Mouse (Mus musculus): ENCODE results near the gene Hipk3.

- TF ChIP-seq CTCF (IDR thresholded peaks at IDR 0.05; ENCODE audit: insufficient read depth, low read length) (no peak), POLR2A (IDR thresholded peaks at IDR 0.05; ENCODE audit: borderline replicate concordance, extremely low read depth, low read depth, low read length) (no peak)
These were observed 45.1 kb downstream of the Hipk3 start for GRCm38 (mm10) chr2:104449191-104449590.
